Mouse (Mus musculus) liver, adult (tissue): ENCODE measurements around the gene Syngr2.

ENCODE experiments used
- GATA4 ChIP-seq: IDR thresholded peaks from 2 replicates; pipeline ENCODE4 v1.6.1; 2014; ENCODE audit warnings: mild to moderate bottlenecking, low read length; ENCODE audit not compliant: insufficient replicate concordance

Gene Syngr2

GRCm38 (mm10) chr11:117796954-117797353 lies 12.5 kb upstream of the Syngr2 start:
- TF ChIP-seq GATA4 = no peak

- TF ChIP-seq GATA4 = no peak
Observed at GRCm38 (mm10) chr11:117797511-117798159, 11.8 kb upstream of the Syngr2 start, which contains the start of gene 6030468B19Rik. Gene 6030468B19Rik (plus strand): TSS chr11:117797660.

- no peak for TF ChIP-seq GATA4
Observed at GRCm38 (mm10) chr11:117798160-117798541, 11.3 kb upstream of the Syngr2 start.

DNA sequence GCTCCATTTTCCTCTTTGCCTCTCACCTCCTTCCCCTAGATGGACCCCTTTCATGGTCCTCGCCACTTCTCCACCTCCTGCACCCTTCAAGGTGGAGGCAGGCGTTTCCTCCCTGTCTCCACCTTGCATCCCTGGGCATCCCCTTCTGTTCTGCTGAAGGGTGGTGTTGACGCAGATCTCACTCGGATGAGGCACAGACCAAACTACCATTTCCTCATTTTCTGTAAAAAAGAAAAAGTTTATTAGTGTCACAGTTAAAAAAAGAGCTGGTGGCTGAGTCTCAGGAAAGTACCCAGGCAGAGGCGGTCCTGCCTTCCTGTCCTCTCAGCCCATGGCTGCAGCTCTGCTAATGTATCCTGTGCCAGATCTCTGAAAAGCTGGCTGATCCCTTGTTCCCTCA lies 10.3 kb upstream of the Syngr2 start:
- no peak for TF ChIP-seq GATA4

DNA sequence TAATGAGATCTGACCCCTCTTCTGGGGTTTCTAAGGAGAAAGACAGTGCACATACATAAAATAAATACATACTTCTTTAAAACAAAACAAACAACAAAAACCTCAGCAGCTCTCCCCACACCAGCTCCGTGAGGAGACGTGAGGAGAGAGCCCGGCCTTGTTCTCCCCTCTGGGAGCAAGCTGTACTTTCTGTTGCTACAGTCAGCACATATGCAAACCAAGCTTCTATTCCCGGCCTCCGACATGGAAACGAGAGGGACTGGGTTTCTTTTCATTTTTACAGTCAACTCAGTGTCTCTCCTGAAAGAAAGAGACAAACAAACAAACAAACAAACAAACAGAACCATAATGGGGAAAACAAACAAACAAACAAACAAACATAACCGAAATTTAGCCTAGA lies 9.4 kb upstream of the Syngr2 start:
- TF ChIP-seq GATA4 = no peak

DNA sequence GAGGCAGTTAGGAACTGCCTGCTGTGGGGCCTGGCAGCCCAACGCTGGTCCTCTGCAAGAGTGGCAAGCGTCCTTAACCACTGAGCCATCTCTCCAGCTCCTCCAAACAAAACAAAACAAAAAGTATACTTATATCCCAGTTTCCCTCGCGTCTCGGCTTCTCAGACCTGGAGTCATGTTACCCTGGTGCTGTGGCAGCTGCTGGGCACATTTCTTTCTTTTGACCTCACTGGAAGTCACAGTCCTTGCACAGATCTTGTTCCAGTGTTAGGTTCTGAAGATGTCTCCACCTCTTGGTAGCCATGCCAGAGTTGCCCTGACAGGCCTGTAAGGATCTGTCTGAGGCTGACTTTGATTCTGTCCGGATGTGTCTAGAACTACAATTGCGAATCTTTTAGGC lies 7.8 kb upstream of the Syngr2 start:
- TF ChIP-seq GATA4 = no peak

GRCm38 (mm10) chr11:117803166-117803688 lies 6.2 kb upstream of the Syngr2 start:
- TF ChIP-seq GATA4 = no peak

- TF ChIP-seq GATA4 = no peak
Observed at GRCm38 (mm10) chr11:117806781-117807180, 2.7 kb upstream of the Syngr2 start.

DNA sequence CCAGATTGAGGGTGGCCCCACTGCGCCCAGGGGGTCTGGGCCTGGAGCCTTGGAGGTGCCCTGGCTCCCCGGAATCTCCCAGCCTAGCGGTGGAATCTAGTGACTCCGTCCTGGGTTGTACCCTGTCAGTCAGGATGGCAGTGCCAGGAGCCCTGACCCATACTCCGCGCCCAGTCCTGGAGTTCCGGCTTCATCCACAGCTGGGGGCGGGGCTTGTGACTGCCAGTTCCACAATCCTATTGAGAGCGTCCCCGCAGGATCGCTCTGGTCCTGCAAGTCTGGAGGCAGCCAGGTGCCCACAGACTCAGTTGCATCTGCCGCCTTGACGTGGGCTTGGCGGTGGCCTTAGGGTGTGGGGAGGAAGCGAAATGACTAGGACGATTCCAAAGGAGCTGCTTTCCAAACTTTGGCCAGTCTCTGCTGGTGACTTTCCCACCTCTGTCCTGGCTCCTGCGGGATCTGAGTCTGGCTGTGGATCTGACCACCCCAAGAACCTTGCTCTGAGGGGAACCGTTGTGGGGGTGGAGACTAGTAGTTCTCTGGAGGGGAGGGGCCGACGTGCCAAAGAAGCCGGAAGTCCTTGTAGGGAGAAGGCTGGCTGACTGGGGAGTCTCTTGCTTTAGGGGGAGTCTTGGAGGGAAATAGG lies 1.1 kb downstream of the Syngr2 start:
- TF ChIP-seq GATA4 = no peak

DNA sequence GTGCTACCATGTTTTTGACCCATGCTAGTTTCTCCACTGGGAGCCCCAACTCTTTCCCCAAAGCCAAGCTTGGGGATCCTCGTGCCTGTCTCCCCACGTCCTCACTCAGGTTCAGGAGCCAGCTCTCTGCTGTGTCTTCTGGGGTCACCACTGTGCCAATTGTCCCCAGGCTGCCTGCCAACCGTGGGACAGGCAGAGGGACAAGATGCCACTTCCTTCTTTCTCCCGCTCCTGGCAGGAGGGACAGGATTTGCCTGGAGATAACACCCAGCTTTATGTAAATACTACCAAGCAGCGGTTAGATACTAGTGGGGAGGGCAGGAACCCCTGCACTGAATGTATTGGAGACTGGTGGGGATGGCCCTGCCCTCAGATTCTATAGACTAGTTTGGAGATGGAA lies 4.4 kb downstream of the Syngr2 start:
- TF ChIP-seq GATA4 = no peak

- no peak for TF ChIP-seq GATA4
Observed at GRCm38 (mm10) chr11:117814704-117815366, 5.4 kb downstream of the Syngr2 start.

DNA sequence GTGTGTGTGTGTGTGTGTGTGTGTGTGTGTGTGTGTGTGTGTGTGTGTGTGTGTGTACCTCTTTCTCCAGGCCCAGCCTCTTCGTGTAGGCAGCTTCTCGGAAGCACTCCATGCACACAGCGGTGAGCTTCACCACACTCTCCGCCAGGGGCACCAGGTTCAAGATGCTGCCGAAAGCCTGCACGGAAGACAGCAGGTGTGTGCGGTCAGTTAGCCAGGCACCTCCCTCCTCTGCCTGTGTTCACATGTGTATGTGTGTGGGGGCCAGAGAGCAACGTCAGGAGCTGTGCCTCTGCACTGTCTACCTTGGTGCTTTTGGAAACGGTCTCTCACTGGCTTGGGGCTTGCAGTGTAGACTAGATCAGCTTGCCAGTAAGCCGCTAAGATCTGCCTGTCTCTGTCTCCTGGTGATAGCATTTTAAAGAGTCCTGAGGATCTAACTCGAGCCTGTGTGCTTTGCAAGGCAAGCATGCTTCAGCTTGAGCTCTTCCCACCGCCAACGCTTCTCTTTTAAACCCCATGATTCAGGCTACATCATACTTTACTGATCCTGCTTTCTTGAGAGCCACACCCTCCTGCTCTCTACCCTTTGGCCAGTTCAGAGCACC lies 7.0 kb downstream of the Syngr2 start:
- TF ChIP-seq GATA4 = no peak

- no peak for TF ChIP-seq GATA4
Observed at GRCm38 (mm10) chr11:117819095-117819494, 9.6 kb downstream of the Syngr2 start.

DNA sequence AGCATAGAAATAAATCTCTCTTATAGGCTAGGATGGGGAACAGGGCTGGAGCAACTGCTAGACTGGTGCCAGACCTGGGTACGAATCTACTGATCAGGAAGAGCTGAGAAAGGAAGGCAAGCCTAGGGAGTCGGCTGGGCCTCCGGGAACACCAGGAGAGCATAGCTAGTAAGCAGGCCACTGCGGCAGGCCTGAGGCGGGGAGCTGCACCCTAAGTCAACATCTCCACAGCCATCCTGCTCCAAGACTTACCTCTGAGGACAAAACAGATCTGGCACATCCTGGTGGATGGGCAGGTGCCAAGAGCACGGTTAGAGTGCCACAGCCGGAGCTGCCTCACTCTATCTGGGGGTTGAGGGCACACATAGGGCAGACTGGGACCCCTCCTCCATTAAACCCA lies 10.7 kb downstream of the Syngr2 start:
- no peak for TF ChIP-seq GATA4

DNA sequence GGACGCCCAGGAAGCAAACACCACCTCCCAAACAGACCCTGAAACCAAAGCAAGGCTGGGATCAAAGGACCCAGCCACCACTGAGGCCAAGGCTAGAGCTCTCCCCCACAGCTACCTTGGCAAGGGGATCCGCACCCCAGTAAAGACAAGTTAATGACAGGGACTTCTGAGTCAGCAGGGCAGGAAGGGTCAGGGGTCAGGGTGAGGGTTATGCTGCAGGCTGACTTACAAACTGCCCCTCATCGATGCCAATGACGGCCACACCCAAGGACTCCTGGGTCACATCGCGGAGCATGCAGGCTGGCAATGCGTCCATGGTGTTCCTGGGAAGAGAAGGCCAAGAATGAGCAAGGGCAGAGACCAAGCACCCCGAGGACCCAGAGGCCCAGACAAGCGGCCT lies 12.4 kb downstream of the Syngr2 start:
- TF ChIP-seq GATA4 = no peak
